Mouse (Mus musculus) neural tube, embryonic 14.5 days (tissue): ENCODE results near the gene Zeb2. TPM values are rescaled to one million over a fixed set of nuclear protein-coding genes. Genes with fewer than 3 reads are reported as not detected.

Source experiments
- ATAC-seq: fragments of 200-750 bp; cut with Nextera tagmentation; 2 replicates; pipeline ENCODE4 v1.8.0; 2017; ENCODE audit warnings: low read depth, mild to moderate bottlenecking, moderate TSS enrichment, moderate library complexity
- H3K27ac ChIP-seq: fragments of 300-500 bp; sonication (generic); 2 replicates; pipeline ENCODE4 v1.5.1; 2014; ENCODE audit warnings: low read depth, mild to moderate bottlenecking, control low read depth, low read length, moderate library complexity, mixed read lengths
- H3K27me3 ChIP-seq: fragments of 300-500 bp; sonication (generic); 2 replicates; pipeline ENCODE4 v1.6.1; 2014; ENCODE audit warnings: low read length; ENCODE audit not compliant: control insufficient read depth, insufficient read depth
- H3K36me3 ChIP-seq: fragments of 300-500 bp; sonication (generic); 2 replicates; pipeline ENCODE4 v1.6.1; 2014; ENCODE audit warnings: low read length, mixed read lengths; ENCODE audit not compliant: control insufficient read depth, insufficient read depth
- H3K4me1 ChIP-seq: fragments of 300-500 bp; sonication (generic); 2 replicates; pipeline ENCODE4 v1.6.1; 2014; ENCODE audit warnings: low read length; ENCODE audit not compliant: control insufficient read depth, insufficient read depth
- H3K4me2 ChIP-seq: fragments of 300-500 bp; sonication (generic); 2 replicates; pipeline ENCODE4 v1.6.1; 2014; ENCODE audit warnings: mild to moderate bottlenecking, low read depth, low read length, control low read depth
- H3K4me3 ChIP-seq: fragments of 300-500 bp; sonication (generic); 2 replicates; pipeline ENCODE4 v1.5.1; 2014; ENCODE audit warnings: low read depth, low read length, control low read depth, mixed read lengths
- H3K9ac ChIP-seq: fragments of 300-500 bp; sonication (generic); replicated peaks from 2 replicates; pipeline ENCODE4 v1.6.1; 2014; ENCODE audit warnings: low read depth, mild to moderate bottlenecking, control low read depth, low read length, mixed read lengths
- H3K9me3 ChIP-seq: fragments of 300-500 bp; sonication (generic); 2 replicates; pipeline ENCODE4 v1.6.1; 2016; ENCODE audit warnings: low read length; ENCODE audit not compliant: control insufficient read depth
- WGBS: fragments of 180-500 bp; shearing (Covaris S2); extraction: QIAGEN DNeasy Blood & Tissue Kit; methylation state at CpG from one replicate; pipeline ENCODE4 v1.1.7; 2014; 5-methylcytosine and 5-hydroxymethylcytosine counted together
- polyA plus RNA-seq: library from polyadenylated mRNA; unstranded; fragments of >200 nt; fragmentation: Nextera tagmentation; extraction: Ambion mirVana; gene quantifications from 2 replicates; pipeline ENCODE4 v1.2.1, GENCODE M21; 2014

Gene Zeb2
- polyA plus RNA-seq, 1 experiment from 2014 or later = 53.8 TPM

GRCm38 (mm10) chr2:44962620-44963019, 154.6 kb downstream of the Zeb2 start:
- WGBS = 88% methylated on average over 5 of the region's 5 CpGs
- no peaks in the 10 kb centered on the region for H3K36me3 ChIP-seq
- no peaks in the 10 kb centered on the region for H3K9me3 ChIP-seq
- no peaks in the 10 kb centered on the region for H3K27me3 ChIP-seq
- no peak overlapping the region for H3K4me3 ChIP-seq
- H3K4me2 ChIP-seq = no peak overlapping the region
- no peaks in the 10 kb centered on the region for H3K4me1 ChIP-seq
- H3K27ac ChIP-seq = no peak overlapping the region
- ATAC-seq = no peak
- no peak overlapping the region for H3K9ac ChIP-seq

GRCm38 (mm10) chr2:44961192-44961591, 156.0 kb downstream of the Zeb2 start:
- 89% methylated on average over 4 of the region's 4 CpGs for WGBS
- no peak overlapping the region for H3K9ac ChIP-seq
- H3K4me2 ChIP-seq = no peak overlapping the region
- no peak overlapping the region for H3K4me3 ChIP-seq
- H3K27me3 ChIP-seq = no peaks in the 10 kb centered on the region
- H3K4me1 ChIP-seq = no peaks in the 10 kb centered on the region
- no peaks in the 10 kb centered on the region for H3K36me3 ChIP-seq
- no peak overlapping the region for H3K27ac ChIP-seq
- no peaks in the 10 kb centered on the region for H3K9me3 ChIP-seq
- no peak for ATAC-seq

GRCm38 (mm10) chr2:44960561-44960960, 156.6 kb downstream of the Zeb2 start:
- Histone ChIP-seq H3K4me1 (no peaks in the 10 kb centered on the region), H3K4me3 (no peak overlapping the region), H3K36me3 (no peaks in the 10 kb centered on the region), H3K4me2 (no peak overlapping the region), H3K9ac (no peak overlapping the region), H3K9me3 (no peaks in the 10 kb centered on the region), H3K27ac (no peak overlapping the region), H3K27me3 (no peaks in the 10 kb centered on the region)
- ATAC-seq = no peak
- WGBS = 87% methylated on average over 3 of the region's 3 CpGs

GRCm38 (mm10) chr2:44957329-44957797, 159.8 kb downstream of the Zeb2 start:
- Histone ChIP-seq H3K4me2 (no peak overlapping the region), H3K4me1 (no peaks in the 10 kb centered on the region), H3K9me3 (no peaks in the 10 kb centered on the region), H3K9ac (no peak overlapping the region), H3K4me3 (no peak overlapping the region), H3K27me3 (no peaks in the 10 kb centered on the region), H3K27ac (no peak overlapping the region), H3K36me3 (no peaks in the 10 kb centered on the region)
- WGBS = 90% methylated on average over 1 of the region's 1 CpGs
- no peak for ATAC-seq

GRCm38 (mm10) chr2:44956232-44956631, 161.0 kb downstream of the Zeb2 start:
- Histone ChIP-seq H3K27me3 (no peaks in the 10 kb centered on the region), H3K4me2 (no peak overlapping the region), H3K9me3 (no peaks in the 10 kb centered on the region), H3K4me1 (no peaks in the 10 kb centered on the region), H3K36me3 (no peaks in the 10 kb centered on the region), H3K27ac (no peak overlapping the region), H3K4me3 (no peak overlapping the region), H3K9ac (no peak overlapping the region)
- no peak for ATAC-seq
- WGBS = 62% methylated on average over 3 of the region's 3 CpGs

GRCm38 (mm10) chr2:44955506-44955905, 161.7 kb downstream of the Zeb2 start:
- Histone ChIP-seq H3K27ac (no peak overlapping the region), H3K27me3 (no peaks in the 10 kb centered on the region), H3K4me3 (no peak overlapping the region), H3K9me3 (no peaks in the 10 kb centered on the region), H3K4me2 (no peak overlapping the region), H3K4me1 (no peaks in the 10 kb centered on the region), H3K36me3 (no peaks in the 10 kb centered on the region), H3K9ac (no peak overlapping the region)
- no peak for ATAC-seq
- WGBS = 88% methylated on average over 6 of the region's 6 CpGs

- no peak for ATAC-seq
- 80% methylated on average over 1 of the region's 1 CpGs for WGBS
- H3K27me3 ChIP-seq = no peaks in the 10 kb centered on the region
Measured at GRCm38 (mm10) chr2:44954180-44954579, 163.0 kb downstream of the Zeb2 start.

GRCm38 (mm10) chr2:44952830-44953422, 164.3 kb downstream of the Zeb2 start:
- Histone ChIP-seq H3K9me3 (no peaks in the 10 kb centered on the region), H3K27ac (no peak overlapping the region), H3K4me3 (no peak overlapping the region), H3K4me2 (no peak overlapping the region), H3K4me1 (no peaks in the 10 kb centered on the region), H3K27me3 (no peaks in the 10 kb centered on the region), H3K9ac (no peak overlapping the region), H3K36me3 (no peaks in the 10 kb centered on the region)
- ATAC-seq = no peak
- 49% methylated on average over 6 of the region's 6 CpGs for WGBS

More at GRCm38 (mm10) chr2:44954180-44954579, 163.0 kb downstream of the Zeb2 start:
- no peaks in the 10 kb centered on the region for H3K9me3 ChIP-seq
- H3K9ac ChIP-seq = no peak overlapping the region
- H3K27ac ChIP-seq = no peak overlapping the region
- no peaks in the 10 kb centered on the region for H3K4me1 ChIP-seq
- H3K36me3 ChIP-seq = no peaks in the 10 kb centered on the region
- no peak overlapping the region for H3K4me2 ChIP-seq
- H3K4me3 ChIP-seq = no peak overlapping the region

- H3K9ac ChIP-seq = no peak overlapping the region
- H3K27me3 ChIP-seq = no peaks in the 10 kb centered on the region
- no peak overlapping the region for H3K27ac ChIP-seq
- no peak for ATAC-seq
- no peaks in the 10 kb centered on the region for H3K9me3 ChIP-seq
- no peaks in the 10 kb centered on the region for H3K36me3 ChIP-seq
- no peak overlapping the region for H3K4me2 ChIP-seq
- WGBS = 66% methylated on average over 4 of the region's 4 CpGs
- no peak overlapping the region for H3K4me3 ChIP-seq
- no peaks in the 10 kb centered on the region for H3K4me1 ChIP-seq
Measured at GRCm38 (mm10) chr2:44951651-44952213, 165.5 kb downstream of the Zeb2 start.
